Mouse (Mus musculus): ENCODE data around the gene Tubg2. TPM values are rescaled to one million over a fixed set of nuclear protein-coding genes. Genes with fewer than 3 reads are reported as not detected.
"Not testable (repeated sequence)": the region's sequence is repeated elsewhere in the genome, so short reads cannot be mapped to it uniquely, and the experiment has no call there.

Tubg2 gene
- polyA plus RNA-seq, 1 experiment from 2014 or later: 3.6 TPM

- H3K36me3 ChIP-seq (ENCODE audit: control insufficient read depth, insufficient read depth, low read length): peaks cover 3% of the 10 kb centered on the region; the same call in 1 of the 2 replicates
- no peaks in the 10 kb centered on the region for H3K9me3 ChIP-seq (ENCODE audit: control insufficient read depth, low read depth, low read length)
- H3K27ac ChIP-seq (ENCODE audit: low read length): peak within 1 kb of the TSS; percentile 86
- peaks cover 18% of the 10 kb centered on the region for H3K4me1 ChIP-seq (ENCODE audit: control insufficient read depth, insufficient read depth, low read length)
- peak; percentile 97 for ATAC-seq (ENCODE audit: insufficient number of reproducible peaks, insufficient read depth, low FRiP score, low read depth)
- H3K9ac ChIP-seq (replicated peaks; ENCODE audit: low read depth, low read length): peak within 1 kb of the TSS; percentile 89
- peak within 1 kb of the TSS; percentile 92 for H3K4me3 ChIP-seq (ENCODE audit: low read depth, low read length)
- peak within 1 kb of the TSS; percentile 96 for H3K4me2 ChIP-seq (replicated peaks; ENCODE audit: low read depth, low read length)
- no peaks in the 10 kb centered on the region for H3K27me3 ChIP-seq (ENCODE audit: control insufficient read depth, insufficient read depth, low read length)
- WGBS: under 1% methylated on average over 61 of the region's 61 CpGs
These were observed 35.8 kb upstream of the Tubg2 start, which contains the start of the genes Retreg3 and Tubg1 for GRCm38 (mm10) chr11:101119761-101120544. Gene Retreg3 (minus strand): TSS chr11:101119893. Gene Tubg1 (plus strand): TSS chr11:101119938.

GRCm38 (mm10) chr11:101120545-101121188, 35.0 kb upstream of the Tubg2 start:
- ATAC-seq (ENCODE audit: insufficient number of reproducible peaks, insufficient read depth, low FRiP score, low read depth): no peak
- H3K9me3 ChIP-seq (ENCODE audit: control insufficient read depth, low read depth, low read length): no peaks in the 10 kb centered on the region
- H3K4me2 ChIP-seq (replicated peaks; ENCODE audit: low read depth, low read length): peak overlapping the region; percentile 96
- H3K4me1 ChIP-seq (ENCODE audit: control insufficient read depth, insufficient read depth, low read length): peaks cover 18% of the 10 kb centered on the region
- no peaks in the 10 kb centered on the region for H3K27me3 ChIP-seq (ENCODE audit: control insufficient read depth, insufficient read depth, low read length)
- peak overlapping the region; percentile 92 for H3K4me3 ChIP-seq (ENCODE audit: low read depth, low read length)
- peak overlapping the region; percentile 86 for H3K27ac ChIP-seq (ENCODE audit: low read length)
- H3K9ac ChIP-seq (replicated peaks; ENCODE audit: low read depth, low read length): peak overlapping the region; percentile 63
- 20% methylated on average over 19 of the region's 19 CpGs for WGBS
- peaks cover 3% of the 10 kb centered on the region; the same call in 1 of the 2 replicates for H3K36me3 ChIP-seq (ENCODE audit: control insufficient read depth, insufficient read depth, low read length)

- not testable (repeated sequence) for H3K9ac ChIP-seq (replicated peaks; ENCODE audit: low read depth, low read length); H3K4me1 ChIP-seq (ENCODE audit: control insufficient read depth, insufficient read depth, low read length); H3K4me2 ChIP-seq (replicated peaks; ENCODE audit: low read depth, low read length); ATAC-seq (ENCODE audit: insufficient number of reproducible peaks, insufficient read depth, low FRiP score, low read depth); H3K4me3 ChIP-seq (ENCODE audit: low read depth, low read length); H3K9me3 ChIP-seq (ENCODE audit: control insufficient read depth, low read depth, low read length); H3K27ac ChIP-seq (ENCODE audit: low read length); H3K27me3 ChIP-seq (ENCODE audit: control insufficient read depth, insufficient read depth, low read length)
- peaks cover 12% of the 10 kb centered on the region; the same call in 1 of the 2 replicates for H3K36me3 ChIP-seq (ENCODE audit: control insufficient read depth, insufficient read depth, low read length)
- WGBS: 92% methylated on average over 8 of the region's 8 CpGs
These were observed 31.2 kb upstream of the Tubg2 start for GRCm38 (mm10) chr11:101124494-101124893.

- WGBS: 94% methylated on average over 7 of the region's 9 CpGs
- H3K27me3 ChIP-seq (ENCODE audit: control insufficient read depth, insufficient read depth, low read length); H3K4me1 ChIP-seq (ENCODE audit: control insufficient read depth, insufficient read depth, low read length); H3K9me3 ChIP-seq (ENCODE audit: control insufficient read depth, low read depth, low read length); H3K4me3 ChIP-seq (ENCODE audit: low read depth, low read length); H3K27ac ChIP-seq (ENCODE audit: low read length); H3K4me2 ChIP-seq (replicated peaks; ENCODE audit: low read depth, low read length); ATAC-seq (ENCODE audit: insufficient number of reproducible peaks, insufficient read depth, low FRiP score, low read depth); H3K9ac ChIP-seq (replicated peaks; ENCODE audit: low read depth, low read length): not testable (repeated sequence)
- peaks cover 12% of the 10 kb centered on the region; the same call in 1 of the 2 replicates for H3K36me3 ChIP-seq (ENCODE audit: control insufficient read depth, insufficient read depth, low read length)
These were observed 30.7 kb upstream of the Tubg2 start for GRCm38 (mm10) chr11:101125008-101125407.

- 63% methylated on average over 1 of the region's 1 CpGs for WGBS
- Histone ChIP-seq H3K36me3 (ENCODE audit: control insufficient read depth, insufficient read depth, low read length) (peaks cover 12% of the 10 kb centered on the region; the same call in 1 of the 2 replicates), H3K27me3 (ENCODE audit: control insufficient read depth, insufficient read depth, low read length) (no peaks in the 10 kb centered on the region), H3K4me2 (replicated peaks; ENCODE audit: low read depth, low read length) (no peak overlapping the region), H3K27ac (ENCODE audit: low read length) (no peak overlapping the region), H3K9me3 (ENCODE audit: control insufficient read depth, low read depth, low read length) (no peaks in the 10 kb centered on the region), H3K4me3 (ENCODE audit: low read depth, low read length) (no peak overlapping the region), H3K9ac (replicated peaks; ENCODE audit: low read depth, low read length) (no peak overlapping the region), H3K4me1 (ENCODE audit: control insufficient read depth, insufficient read depth, low read length) (peaks cover 5% of the 10 kb centered on the region; the same call in 1 of the 2 replicates)
- ATAC-seq (ENCODE audit: insufficient number of reproducible peaks, insufficient read depth, low FRiP score, low read depth): no peak
These were observed 28.6 kb upstream of the Tubg2 start for GRCm38 (mm10) chr11:101127075-101127474.

- ATAC-seq (ENCODE audit: insufficient number of reproducible peaks, insufficient read depth, low FRiP score, low read depth): no peak
- H3K4me3 ChIP-seq (ENCODE audit: low read depth, low read length): no peak overlapping the region
- H3K9me3 ChIP-seq (ENCODE audit: control insufficient read depth, low read depth, low read length): no peaks in the 10 kb centered on the region
- H3K36me3 ChIP-seq (ENCODE audit: control insufficient read depth, insufficient read depth, low read length): peaks cover 9% of the 10 kb centered on the region; the same call in 1 of the 2 replicates
- H3K4me2 ChIP-seq (replicated peaks; ENCODE audit: low read depth, low read length): no peak overlapping the region
- 90% methylated on average over 11 of the region's 11 CpGs for WGBS
- H3K27ac ChIP-seq (ENCODE audit: low read length): no peak overlapping the region
- peaks cover 5% of the 10 kb centered on the region; the same call in 1 of the 2 replicates for H3K4me1 ChIP-seq (ENCODE audit: control insufficient read depth, insufficient read depth, low read length)
- no peak overlapping the region for H3K9ac ChIP-seq (replicated peaks; ENCODE audit: low read depth, low read length)
- H3K27me3 ChIP-seq (ENCODE audit: control insufficient read depth, insufficient read depth, low read length): no peaks in the 10 kb centered on the region
These were observed 26.6 kb upstream of the Tubg2 start for GRCm38 (mm10) chr11:101128996-101129577.

GRCm38 (mm10) chr11:101130056-101130756, 25.5 kb upstream of the Tubg2 start:
- H3K4me1 ChIP-seq (ENCODE audit: control insufficient read depth, insufficient read depth, low read length): peaks cover 5% of the 10 kb centered on the region; the same call in 1 of the 2 replicates
- H3K4me2 ChIP-seq (replicated peaks; ENCODE audit: low read depth, low read length): no peak overlapping the region
- no peak for ATAC-seq (ENCODE audit: insufficient number of reproducible peaks, insufficient read depth, low FRiP score, low read depth)
- H3K4me3 ChIP-seq (ENCODE audit: low read depth, low read length): no peak overlapping the region
- WGBS: 45% methylated on average over 18 of the region's 18 CpGs
- H3K36me3 ChIP-seq (ENCODE audit: control insufficient read depth, insufficient read depth, low read length): peaks cover 9% of the 10 kb centered on the region; the same call in 1 of the 2 replicates
- no peaks in the 10 kb centered on the region for H3K27me3 ChIP-seq (ENCODE audit: control insufficient read depth, insufficient read depth, low read length)
- H3K9me3 ChIP-seq (ENCODE audit: control insufficient read depth, low read depth, low read length): no peaks in the 10 kb centered on the region
- no peak overlapping the region for H3K27ac ChIP-seq (ENCODE audit: low read length)
- H3K9ac ChIP-seq (replicated peaks; ENCODE audit: low read depth, low read length): no peak overlapping the region

GRCm38 (mm10) chr11:101131187-101131586, 24.5 kb upstream of the Tubg2 start:
- H3K4me3 ChIP-seq (ENCODE audit: low read depth, low read length): no peak overlapping the region
- ATAC-seq (ENCODE audit: insufficient number of reproducible peaks, insufficient read depth, low FRiP score, low read depth): no peak
- 83% methylated on average over 2 of the region's 2 CpGs for WGBS

More at GRCm38 (mm10) chr11:101131187-101131586, 24.5 kb upstream of the Tubg2 start:
- Histone ChIP-seq H3K27me3 (ENCODE audit: control insufficient read depth, insufficient read depth, low read length) (no peaks in the 10 kb centered on the region), H3K4me1 (ENCODE audit: control insufficient read depth, insufficient read depth, low read length) (peaks cover 5% of the 10 kb centered on the region; the same call in 1 of the 2 replicates), H3K9me3 (ENCODE audit: control insufficient read depth, low read depth, low read length) (no peaks in the 10 kb centered on the region), H3K36me3 (ENCODE audit: control insufficient read depth, insufficient read depth, low read length) (peaks cover 5% of the 10 kb centered on the region; the same call in 1 of the 2 replicates), H3K9ac (replicated peaks; ENCODE audit: low read depth, low read length) (no peak overlapping the region), H3K27ac (ENCODE audit: low read length) (no peak overlapping the region), H3K4me2 (replicated peaks; ENCODE audit: low read depth, low read length) (no peak overlapping the region)

Data from stomach, embryonic 14.5 days (tissue).